Mouse (Mus musculus) E14TG2a.4 (cell line): ENCODE results near the gene 9130019O22Rik.

Source experiments
- CTCF ChIP-seq: conservative IDR thresholded peaks from 2 replicates; pipeline ENCODE4 v1.5.1; 2014; ENCODE audit warnings: low read length
- POU5F1 ChIP-seq: IDR thresholded peaks from 2 replicates; pipeline ENCODE4 v1.6.1; 2014; ENCODE audit warnings: low read length, borderline replicate concordance

GRCm38 (mm10) chr7:127357871-127358270 lies 29.1 kb downstream of the 9130019O22Rik start:
- no peak for TF ChIP-seq CTCF
- TF ChIP-seq POU5F1: no peak
